Mouse (Mus musculus): ENCODE measurements around the gene Flot2. TPM values are rescaled to one million over a fixed set of nuclear protein-coding genes. Genes with fewer than 3 reads are reported as not detected.

Gene Flot2
- total RNA-seq (2023), result 100 to 1,000 TPM; 133 to 140 TPM

DNA sequence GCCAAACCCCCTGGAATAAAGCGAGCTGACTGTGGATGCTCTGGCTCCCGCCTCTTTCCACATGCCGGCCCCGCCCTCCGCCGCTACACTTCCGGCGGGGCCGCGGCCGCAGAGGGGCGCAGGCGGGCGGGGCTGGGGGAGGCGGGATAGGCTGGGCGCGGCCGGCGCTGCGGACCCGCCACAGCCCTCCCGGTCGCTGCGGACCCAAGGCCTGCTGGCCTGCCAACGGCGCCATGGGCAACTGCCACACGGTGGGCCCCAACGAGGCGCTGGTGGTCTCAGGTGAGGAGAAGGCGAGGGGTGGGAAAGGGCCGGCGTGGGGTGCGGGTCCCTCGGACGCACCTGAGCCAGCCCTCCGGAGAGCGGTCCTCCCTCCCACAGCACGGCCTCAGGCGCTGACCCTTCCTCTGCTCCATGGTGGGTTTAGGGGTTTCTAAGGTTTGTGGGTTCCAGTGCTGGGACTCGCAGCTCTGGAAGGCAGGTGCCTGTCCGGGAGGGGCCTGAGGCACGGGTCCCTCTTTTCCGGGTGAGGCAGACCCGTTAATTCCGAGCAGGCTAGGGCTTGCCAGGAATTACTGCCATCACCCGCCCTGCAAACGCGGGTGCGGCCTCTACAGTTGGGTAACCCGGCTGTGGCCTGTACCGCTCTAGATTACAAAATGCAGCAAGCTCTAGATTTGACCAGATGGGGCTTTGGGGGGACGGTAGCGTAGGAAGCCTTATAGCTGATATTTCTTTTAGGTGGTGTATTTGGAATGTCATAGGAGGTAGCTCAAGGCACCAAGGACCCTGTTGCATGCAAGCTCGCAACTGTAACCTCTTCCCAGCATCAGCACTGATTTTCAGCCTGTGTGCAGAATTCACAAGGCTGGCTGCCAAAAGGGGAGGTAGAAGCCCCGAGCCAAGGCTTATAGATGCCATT, at the start of gene Flot2:
Gene Flot2 (plus strand): TSS at position 101 of the 922 bp plus-strand sequence.

DNA sequence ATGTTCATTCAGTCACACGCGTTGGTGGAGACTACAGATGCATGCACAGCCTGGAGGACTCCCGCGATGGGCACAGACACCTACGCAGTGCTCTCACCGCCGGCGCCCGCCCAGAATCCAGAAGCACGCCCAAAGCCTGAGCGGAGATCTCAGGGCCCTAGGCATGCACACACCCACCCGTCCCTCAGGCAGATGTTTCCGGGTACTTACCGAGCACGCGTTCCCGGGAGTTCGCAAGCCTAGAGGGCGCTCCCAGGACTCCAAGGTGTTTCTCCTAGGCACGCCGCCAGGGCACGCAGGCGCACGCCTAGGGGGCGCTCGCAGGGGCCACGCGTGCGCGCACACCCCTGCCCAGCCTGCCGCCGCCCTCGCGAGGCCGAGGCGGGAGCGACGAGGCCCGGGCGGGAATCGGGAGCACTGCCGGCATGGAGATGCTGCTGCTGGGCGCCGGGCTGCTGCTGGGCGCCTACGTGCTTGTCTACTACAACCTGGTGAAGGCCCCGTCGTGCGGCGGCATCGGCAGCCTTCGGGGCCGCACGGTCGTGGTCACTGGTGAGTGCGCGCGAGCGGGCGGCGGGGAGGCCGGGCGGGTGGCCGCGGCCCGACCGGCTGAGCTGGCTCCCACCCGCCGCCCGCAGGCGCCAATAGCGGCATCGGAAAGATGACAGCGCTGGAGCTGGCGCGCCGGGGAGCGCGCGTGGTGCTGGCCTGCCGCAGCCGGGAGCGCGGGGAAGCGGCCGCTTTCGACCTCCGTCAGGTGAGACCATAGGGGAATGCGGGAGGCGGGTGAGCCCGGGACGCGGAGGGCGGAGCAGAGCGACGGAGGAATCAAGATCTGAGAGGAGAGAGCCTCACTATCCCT, 5.6 kb upstream of the Flot2 start, which contains the start of gene Dhrs13:
Gene Dhrs13 (plus strand): TSS at position 334 of the 862 bp plus-strand sequence.

DNA sequence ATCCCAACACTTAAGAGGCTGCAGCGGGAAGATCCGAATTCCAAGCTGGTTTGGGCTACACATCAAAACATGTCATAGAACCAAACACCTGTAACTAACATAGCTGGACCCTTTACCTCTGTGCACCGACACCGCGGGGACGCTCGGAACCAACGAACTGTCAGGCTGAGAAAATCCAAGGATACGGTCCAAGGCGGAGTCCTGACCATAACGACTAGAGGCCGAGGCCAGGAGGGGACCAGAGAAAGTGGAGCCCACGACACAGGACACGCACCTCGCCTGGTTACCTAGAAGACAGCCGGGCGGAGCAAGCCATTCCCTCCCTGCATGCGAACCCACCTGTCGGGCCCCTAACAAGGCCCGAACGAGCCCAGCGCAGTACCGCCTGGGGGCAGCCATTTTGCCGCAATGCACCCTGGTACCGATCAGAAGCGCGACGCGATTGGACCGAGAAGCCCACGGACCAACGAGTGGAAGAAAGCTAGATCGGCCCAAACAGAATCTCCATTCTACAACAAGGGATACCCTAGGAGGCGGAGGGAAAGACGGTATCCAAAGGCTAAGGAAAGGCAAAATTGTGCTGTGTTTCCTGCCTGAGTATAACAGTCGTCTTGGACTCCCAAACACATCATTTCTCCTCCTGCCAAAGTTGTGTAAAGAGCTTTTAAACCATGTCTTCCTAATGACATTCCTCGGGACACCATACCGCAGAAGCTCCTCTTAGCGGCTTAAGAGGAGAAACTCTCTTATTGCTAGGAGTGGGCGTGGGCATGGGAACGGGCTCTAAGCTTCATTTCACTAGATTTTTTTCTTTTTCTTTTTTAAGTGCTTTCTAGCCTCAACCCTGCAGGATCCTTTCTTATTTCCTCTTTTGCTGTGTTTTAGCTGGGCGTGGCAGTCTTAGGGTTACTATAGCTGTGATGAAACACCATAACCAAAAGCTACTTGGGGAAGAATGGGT, 42.5 kb downstream of the Flot2 start, which contains the start of gene Eral1:
Gene Eral1 (minus strand): TSS at position 423 of the 961 bp plus-strand sequence.

DNA sequence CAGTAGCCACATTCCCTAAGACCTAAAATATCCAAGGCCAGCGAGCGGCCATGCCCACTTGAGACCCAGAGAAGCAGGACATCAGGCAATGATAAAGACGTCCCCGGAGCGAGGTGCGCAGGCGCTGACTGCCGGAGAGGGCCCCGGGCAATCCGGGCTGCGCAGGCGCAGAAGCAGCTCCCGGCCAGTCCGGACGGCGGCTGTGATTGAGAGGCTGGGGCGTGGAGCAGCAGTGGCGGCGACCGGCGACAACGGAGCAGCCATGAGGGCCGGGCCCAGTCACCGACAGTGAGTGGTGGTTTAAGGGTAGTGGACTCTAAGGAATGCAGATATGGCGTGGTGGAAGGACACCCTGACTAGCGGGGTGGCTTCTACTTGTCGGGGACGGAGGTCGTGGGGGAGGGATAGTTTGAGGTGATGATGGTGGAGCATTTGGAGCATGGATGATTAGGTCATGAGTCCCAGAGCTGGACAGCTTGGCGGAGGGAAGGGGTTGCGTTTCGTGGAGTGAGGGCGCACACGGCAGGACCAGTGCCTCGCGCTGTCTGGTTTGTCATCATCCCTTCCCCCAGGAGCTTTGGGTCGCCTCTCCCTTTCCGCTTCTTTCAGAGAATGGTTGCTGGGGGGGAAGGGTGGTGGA, 56.9 kb downstream of the Flot2 start, which contains the start of gene Fam222b:
Gene Fam222b (plus strand): TSS at position 157 of the 640 bp plus-strand sequence.

Other genes starting within 250 kb of the Flot2 start
- gene Pipox, start 143.8 kb upstream of the Flot2 start, total RNA-seq (2023), result not detected
- not detected for gene Sez6, start 107.1 kb upstream of the Flot2 start, total RNA-seq (2023)
- 10 to 100 TPM; 80.1 to 87.9 TPM for gene Phf12, start 55.2 kb upstream of the Flot2 start, total RNA-seq (2023)
- 1 to 10 TPM; 3.0 to 3.5 TPM for gene Dhrs13, start 5.7 kb upstream of the Flot2 start, total RNA-seq (2023)
- 10 to 100 TPM; 15.4 to 16.7 TPM for gene Eral1, start 42.5 kb downstream of the Flot2 start, total RNA-seq (2023)
- gene Fam222b, start 56.7 kb downstream of the Flot2 start, total RNA-seq (2023), result 10 to 100 TPM; 41.9 to 50.7 TPM
- 1 to 10 TPM; 6.3 to 8.1 TPM for gene Traf4, start 127.7 kb downstream of the Flot2 start, total RNA-seq (2023)
- 1 to 10 TPM; 4.3 to 7.2 TPM for gene Nek8, start 138.7 kb downstream of the Flot2 start, total RNA-seq (2023)
- 1 to 10 TPM; 6.0 to 7.4 TPM for gene Tlcd1, start 138.8 kb downstream of the Flot2 start, total RNA-seq (2023)
- gene Rpl23a, start 145.7 kb downstream of the Flot2 start, total RNA-seq (2023), result 1,000 to 10,000 TPM; 1,117 to 1,118 TPM
- gene Rab34, start 150.5 kb downstream of the Flot2 start, total RNA-seq (2023), result under 1 TPM in 1 of 2 experiments, not detected in 1; 0.46 TPM
- 1 to 10 TPM; 1.1 to 1.3 TPM for gene Proca1, start 155.5 kb downstream of the Flot2 start, total RNA-seq (2023)
- gene Sdf2, start 207.8 kb downstream of the Flot2 start, total RNA-seq (2023), result 10 to 100 TPM; 42.7 to 43.7 TPM
- gene Supt6, start 208.1 kb downstream of the Flot2 start, total RNA-seq (2023), result 10 to 100 TPM; 40.2 to 42.4 TPM
- 10 to 100 TPM; 60.2 to 60.8 TPM for gene 2610507B11Rik, start 223.8 kb downstream of the Flot2 start, total RNA-seq (2023)